Mouse (Mus musculus) limb, embryonic 14.5 days (tissue): Measurements from ENCODE around the gene Gm44596. TPM values are rescaled to one million over a fixed set of nuclear protein-coding genes. Genes with fewer than 3 reads are reported as not detected.

ENCODE experiments used
- ATAC-seq: fragments of 200-750 bp; cut with Nextera tagmentation; 2 replicates; pipeline ENCODE4 v1.8.0; 2017; ENCODE audit warnings: low read depth, moderate number of reproducible peaks, moderate TSS enrichment; ENCODE audit not compliant: low FRiP score
- DNase-seq: peaks from one replicate; pipeline ENCODE4 v3.0.0-alpha.2; 2015; ENCODE audit warnings: low spot score
- H3K27ac ChIP-seq: fragments of 300-500 bp; sonication (generic); replicated peaks from 2 replicates; pipeline ENCODE4 v1.5.1; 2014; ENCODE audit warnings: low read depth, mild to moderate bottlenecking, low read length, moderate library complexity, mixed read lengths
- H3K27me3 ChIP-seq: fragments of 300-500 bp; sonication (generic); 2 replicates; pipeline ENCODE4 v1.6.1; 2014; ENCODE audit warnings: low read length, mixed read lengths; ENCODE audit not compliant: control insufficient read depth, insufficient read depth
- H3K36me3 ChIP-seq: fragments of 300-500 bp; sonication (generic); 2 replicates; pipeline ENCODE4 v1.6.1; 2014; ENCODE audit warnings: mild to moderate bottlenecking, low read length, moderate library complexity, mixed read lengths; ENCODE audit not compliant: control insufficient read depth, insufficient read depth
- H3K4me1 ChIP-seq: fragments of 300-500 bp; sonication (generic); 2 replicates; pipeline ENCODE4 v1.6.1; 2014; ENCODE audit warnings: antibody characterized with exemption, low read length, mixed read lengths; ENCODE audit not compliant: control insufficient read depth, insufficient read depth
- H3K4me2 ChIP-seq: fragments of 300-500 bp; sonication (generic); replicated peaks from 2 replicates; pipeline ENCODE4 v1.6.1; 2014; ENCODE audit warnings: low read depth, mild to moderate bottlenecking, low read length, moderate library complexity; ENCODE audit not compliant: severe bottlenecking
- H3K4me3 ChIP-seq: fragments of 300-500 bp; sonication (generic); replicated peaks from 2 replicates; pipeline ENCODE4 v1.5.1; 2014; ENCODE audit warnings: low read length
- H3K9ac ChIP-seq: fragments of 300-500 bp; sonication (generic); 2 replicates; pipeline ENCODE4 v1.6.1; 2014; ENCODE audit warnings: mild to moderate bottlenecking, low read depth, low read length, moderate library complexity; ENCODE audit not compliant: severe bottlenecking
- H3K9me3 ChIP-seq: fragments of 300-500 bp; sonication (generic); 2 replicates; pipeline ENCODE4 v1.6.1; 2016; ENCODE audit warnings: low read length; ENCODE audit not compliant: control insufficient read depth
- POLR2A ChIP-seq: fragments of 200-500 bp; IDR thresholded peaks from 2 replicates; pipeline ENCODE4 v1.8.0; 2012; ENCODE audit warnings: inconsistent platforms, mild to moderate bottlenecking, moderate library complexity, borderline replicate concordance; ENCODE audit not compliant: insufficient read depth, insufficient read length; ENCODE audit errors: extremely low read depth
- WGBS: fragments of 180-500 bp; shearing (Covaris S2); extraction: QIAGEN DNeasy Blood & Tissue Kit; methylation state at CpG from one replicate; pipeline ENCODE4 v1.1.7; 2014; 5-methylcytosine and 5-hydroxymethylcytosine counted together
- polyA plus RNA-seq, 2 experiments: library from polyadenylated mRNA; depleted of rRNA in 1 of 2; stranded (reverse) in 1 of 2; unstranded in 1 of 2; fragments of >200 nt; fragmentation: Nextera tagmentation in 1 of 2; extraction: Ambion mirVana in 1 of 2; gene quantifications; 2 replicates each; pipeline versions ENCODE4 v1.2.1 to v1.2.3; 2012 to 2014

Gene Gm44596
- not detected in 2 replicates for polyA plus RNA-seq (2012; rRNA removed)
- not detected in 2 replicates for polyA plus RNA-seq (2014; fragmentation: Nextera tagmentation; extraction: Ambion mirVana)

DNA sequence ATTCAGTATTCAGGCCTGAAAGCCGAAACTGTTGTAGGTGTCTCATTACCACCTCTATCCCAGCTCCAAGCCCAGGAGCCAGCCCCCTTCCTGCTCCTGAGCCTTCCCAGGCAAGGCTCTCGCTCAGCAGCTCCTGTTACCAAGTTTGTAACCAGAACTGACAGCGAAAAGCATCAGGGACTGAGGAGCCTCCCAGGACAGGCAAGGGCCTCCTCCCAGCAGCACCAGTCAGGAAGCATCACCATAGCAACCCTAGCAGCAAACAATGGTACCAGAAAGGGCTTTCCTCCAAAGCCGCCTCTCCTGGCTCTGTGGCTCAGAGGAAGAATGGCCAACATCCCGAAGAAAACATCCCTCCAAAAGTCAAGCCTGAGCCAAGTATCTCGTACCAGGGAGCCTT lies at the start of gene Gm44596, which contains the start of gene Tex52:
TSS of gene Gm44596 (plus strand) at position 312 of the 400 bp plus-strand sequence.
TSS of gene Tex52 (plus strand) at position 265 of the 400 bp plus-strand sequence.
- no peaks in the 10 kb centered on the region for H3K9me3 ChIP-seq
- no peak within 1 kb of the TSS for H3K9ac ChIP-seq
- H3K27ac ChIP-seq = no peak within 1 kb of the TSS
- no peak within 1 kb of the TSS for H3K4me3 ChIP-seq
- ATAC-seq (peak; percentile 77), DNase-seq (no peak)
- H3K4me2 ChIP-seq = no peak within 1 kb of the TSS
- WGBS = 60% methylated on average over 6 of the region's 6 CpGs
- H3K36me3 ChIP-seq = peaks cover 56% of the 10 kb centered on the region
- no peaks in the 10 kb centered on the region for H3K27me3 ChIP-seq
- H3K4me1 ChIP-seq = no peaks in the 10 kb centered on the region
- no peak for TF ChIP-seq POLR2A

DNA sequence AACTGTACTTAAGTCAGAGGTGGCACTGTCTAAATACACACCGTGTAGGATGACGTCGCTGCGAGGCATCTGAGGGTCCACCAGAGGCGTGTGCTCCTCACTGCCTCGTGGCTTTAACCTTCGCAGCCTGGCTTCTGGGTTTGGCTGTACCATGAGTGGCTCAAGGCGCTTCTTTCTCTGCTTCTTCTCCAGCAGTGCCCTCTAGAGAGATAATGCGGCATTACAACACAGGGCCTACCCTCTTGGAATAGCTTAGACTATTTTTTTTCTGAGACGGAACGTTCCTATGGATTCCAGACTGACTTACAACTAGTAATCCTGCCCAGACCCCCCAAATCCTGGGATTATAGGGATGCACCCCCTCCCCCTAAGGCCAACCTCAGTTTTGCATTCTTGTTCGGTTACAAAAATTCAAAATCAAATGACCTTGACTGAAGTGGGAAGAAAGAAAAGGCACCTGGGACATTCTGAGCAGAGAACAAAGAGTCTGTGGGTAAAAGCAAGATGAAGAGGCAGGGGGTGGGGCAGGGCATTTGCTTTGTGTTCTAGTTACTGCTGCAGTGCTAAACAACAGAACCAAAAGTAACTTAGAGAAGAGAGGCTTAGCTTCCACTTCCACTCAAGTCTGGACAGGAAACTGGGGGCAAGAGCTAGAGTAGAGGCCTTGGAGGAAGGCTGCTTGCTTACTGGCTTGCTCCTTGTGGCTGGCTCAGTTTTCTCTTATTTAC lies 40.7 kb upstream of the Gm44596 start:
- peaks cover 5% of the 10 kb centered on the region; the same call in 1 of the 2 replicates for H3K4me1 ChIP-seq
- peaks cover 9% of the 10 kb centered on the region; the same call in 1 of the 2 replicates for H3K9me3 ChIP-seq
- no peak for TF ChIP-seq POLR2A
- H3K4me3 ChIP-seq = no peak overlapping the region
- no peaks in the 10 kb centered on the region for H3K27me3 ChIP-seq
- H3K36me3 ChIP-seq = peaks cover 56% of the 10 kb centered on the region
- peak; percentile 60; the same call in 1 of the 2 replicates for ATAC-seq
- H3K9ac ChIP-seq = no peak overlapping the region
- H3K4me2 ChIP-seq = no peak overlapping the region
- peak; percentile 83 for DNase-seq
- 24% methylated on average over 12 of the region's 12 CpGs for WGBS
- H3K27ac ChIP-seq = 0 out of 2 replicates have a peak overlapping the region, but pooled peaks have one; percentile 26

DNA sequence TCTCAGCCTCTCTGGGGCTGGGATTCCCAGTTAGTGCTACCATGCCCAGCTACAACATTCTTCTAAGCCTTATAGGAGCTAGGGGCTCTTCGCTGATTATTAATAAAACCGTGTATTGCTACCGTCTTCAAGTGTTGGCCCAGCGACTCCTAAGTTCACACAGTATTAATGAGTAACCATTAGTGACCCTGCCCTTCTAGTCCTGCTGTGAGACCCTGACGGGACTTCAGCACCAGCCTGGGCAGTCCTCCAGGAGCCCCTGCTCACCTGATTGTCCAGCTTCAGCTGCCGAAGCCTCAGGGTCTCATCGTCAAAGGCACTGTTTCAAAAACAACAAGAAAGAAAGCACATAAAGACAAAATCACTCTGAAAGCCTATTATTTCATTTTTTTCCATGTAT lies 37.8 kb upstream of the Gm44596 start:
- H3K36me3 ChIP-seq = peaks cover 40% of the 10 kb centered on the region
- ATAC-seq = no peak
- no peaks in the 10 kb centered on the region for H3K27me3 ChIP-seq
- no peaks in the 10 kb centered on the region for H3K9me3 ChIP-seq
- 80% methylated on average over 7 of the region's 7 CpGs for WGBS
- H3K9ac ChIP-seq = no peak overlapping the region
- no peak for TF ChIP-seq POLR2A
- H3K27ac ChIP-seq = no peak overlapping the region
- H3K4me1 ChIP-seq = peaks cover 7% of the 10 kb centered on the region; the same call in 1 of the 2 replicates
- H3K4me3 ChIP-seq = no peak overlapping the region
- H3K4me2 ChIP-seq = no peak overlapping the region
- no peak for DNase-seq

DNA sequence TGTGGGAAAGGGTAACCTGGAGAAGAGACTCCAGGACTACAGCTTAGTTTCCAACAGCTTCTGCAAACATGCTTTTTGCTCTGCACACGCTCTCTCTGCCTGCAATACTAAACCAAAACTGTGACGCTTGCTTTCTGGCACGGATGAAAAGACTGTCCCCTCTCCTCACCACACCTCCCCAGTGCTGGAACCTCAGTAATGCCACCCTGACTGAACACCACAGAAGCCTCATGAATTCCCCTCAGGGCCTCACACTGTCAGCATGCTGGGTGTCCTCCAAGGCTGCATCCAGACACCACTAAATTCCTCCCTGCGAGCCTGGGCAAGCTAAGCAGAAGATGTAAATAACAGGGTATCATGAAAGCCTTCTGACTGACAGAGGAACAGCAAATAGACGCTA lies 36.4 kb upstream of the Gm44596 start:
- no peaks in the 10 kb centered on the region for H3K9me3 ChIP-seq
- H3K4me3 ChIP-seq = no peak overlapping the region
- no peak overlapping the region for H3K4me2 ChIP-seq
- no peak for TF ChIP-seq POLR2A
- H3K27ac ChIP-seq = peak overlapping the region; percentile 13; the same call in 1 of the 2 replicates
- ATAC-seq (peak; percentile 60; the same call in 1 of the 2 replicates), DNase-seq (peak; percentile 42)
- peaks cover 34% of the 10 kb centered on the region for H3K36me3 ChIP-seq
- no peaks in the 10 kb centered on the region for H3K27me3 ChIP-seq
- 20% methylated on average over 5 of the region's 5 CpGs for WGBS
- peaks cover 7% of the 10 kb centered on the region; the same call in 1 of the 2 replicates for H3K4me1 ChIP-seq
- H3K9ac ChIP-seq = no peak overlapping the region

DNA sequence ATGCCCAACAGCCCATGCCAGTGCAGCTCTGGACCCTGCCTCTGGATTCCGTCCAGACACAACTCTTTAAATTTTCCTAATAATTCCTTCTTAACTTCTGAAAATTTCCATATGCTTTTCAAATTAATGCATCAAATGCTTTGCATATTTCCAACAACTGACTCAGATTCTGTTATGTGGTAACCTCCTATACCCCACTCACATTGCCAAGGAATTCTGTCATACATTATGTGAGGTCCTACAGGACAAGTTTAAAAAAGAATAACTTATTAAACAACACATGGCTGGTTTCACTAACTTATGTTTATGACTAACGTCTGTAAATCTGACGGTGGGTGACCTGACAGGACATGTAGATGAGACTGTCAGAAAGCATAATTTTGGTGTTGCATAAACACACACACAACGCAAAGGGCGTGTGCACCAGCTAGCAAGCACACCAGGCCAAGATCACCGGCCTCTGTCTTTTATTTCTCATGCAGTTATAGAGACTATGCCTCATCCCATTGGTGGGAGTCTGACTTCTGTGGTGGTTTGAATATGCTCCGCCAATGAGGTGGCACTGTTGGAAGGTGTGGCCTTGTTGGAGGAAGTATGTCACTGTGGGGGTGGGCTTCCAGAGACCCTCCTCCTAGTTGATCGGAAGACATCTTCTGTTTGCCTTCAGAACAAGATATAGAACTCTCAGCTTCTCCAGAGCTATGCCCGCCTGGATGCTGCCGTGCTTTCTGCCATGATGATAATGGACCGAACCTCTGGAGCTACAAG lies 33.2 kb upstream of the Gm44596 start:
- no peak overlapping the region for H3K4me3 ChIP-seq
- H3K4me2 ChIP-seq = no peak overlapping the region
- DNase-seq (no peak), ATAC-seq (no peak)
- H3K9me3 ChIP-seq = no peaks in the 10 kb centered on the region
- no peaks in the 10 kb centered on the region for H3K27me3 ChIP-seq
- peaks cover 7% of the 10 kb centered on the region; the same call in 1 of the 2 replicates for H3K4me1 ChIP-seq
- WGBS = 83% methylated on average over 11 of the region's 11 CpGs
- peaks cover 18% of the 10 kb centered on the region for H3K36me3 ChIP-seq
- peak overlapping the region; percentile 26; the same call in 1 of the 2 replicates for H3K27ac ChIP-seq
- no peak for TF ChIP-seq POLR2A
- H3K9ac ChIP-seq = no peak overlapping the region
